Mouse (Mus musculus): ENCODE measurements at regions not wholly inside any gene's neighbourhood (a gene's known extent, or its start where the extent isn't known, plus 50 kb on each side); places are given as distances from the start of the nearest gene placed in this dataset.

DNA sequence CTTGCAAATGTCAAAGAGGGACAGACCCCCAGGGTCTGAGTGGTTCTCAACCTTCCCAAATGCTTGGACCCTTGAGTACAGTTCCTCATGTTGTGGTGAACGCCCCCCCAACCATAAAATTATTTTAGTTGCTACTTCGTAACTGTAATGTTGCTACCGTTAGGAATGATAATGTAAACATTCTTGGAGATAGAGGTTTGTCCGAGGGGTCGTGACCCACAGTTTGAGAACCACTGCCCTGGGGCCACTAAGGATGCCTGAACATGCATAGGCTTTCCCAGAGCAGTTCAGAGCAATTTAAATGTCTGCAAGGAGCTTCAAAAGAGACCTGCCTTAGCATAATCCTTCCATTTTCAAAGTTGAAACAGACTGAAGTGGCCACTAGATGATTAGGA, 407.8 kb downstream of the Gm45692 start:
- Histone ChIP-seq H3K27ac (ENCODE audit: insufficient read depth, low read depth, low read length) (no peak overlapping the region), H3K4me1 (ENCODE audit: control insufficient read depth, insufficient read depth, low read length) (no peaks in the 10 kb centered on the region), H3K4me3 (ENCODE audit: insufficient read depth, low read length) (no peak overlapping the region)
- TF ChIP-seq CTCF (IDR thresholded peaks at IDR 0.05; ENCODE audit: low read depth, low read length) (no peak), POLR2A (IDR thresholded peaks at IDR 0.05; ENCODE audit: borderline replicate concordance, low read depth, low read length) (no peak)

DNA sequence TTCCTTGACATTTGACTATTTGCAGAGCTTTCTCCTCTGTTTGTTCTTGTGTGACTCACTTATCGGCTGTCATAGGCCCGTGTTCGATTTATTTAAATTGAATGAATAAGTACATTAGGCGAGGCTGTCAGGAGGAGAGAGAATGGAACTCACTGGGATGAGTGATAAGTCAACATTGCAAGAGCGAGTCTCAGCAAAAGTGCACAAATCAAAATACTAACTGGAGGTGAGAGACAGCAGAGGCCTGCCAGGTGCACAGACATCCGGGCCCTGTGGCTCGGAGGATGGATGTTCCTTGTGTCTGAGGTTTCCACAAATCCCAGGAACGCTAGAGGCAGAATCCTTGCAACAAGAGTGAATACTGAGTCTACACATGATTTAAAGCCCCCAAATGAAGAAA, 410.6 kb downstream of the Gm45692 start:
- Histone ChIP-seq H3K4me1 (ENCODE audit: control insufficient read depth, insufficient read depth, low read length) (no peaks in the 10 kb centered on the region), H3K4me3 (ENCODE audit: insufficient read depth, low read length) (no peak overlapping the region), H3K27ac (ENCODE audit: insufficient read depth, low read depth, low read length) (no peak overlapping the region)
- TF ChIP-seq POLR2A (IDR thresholded peaks at IDR 0.05; ENCODE audit: borderline replicate concordance, low read depth, low read length) (no peak), CTCF (IDR thresholded peaks at IDR 0.05; ENCODE audit: low read depth, low read length) (no peak)

DNA sequence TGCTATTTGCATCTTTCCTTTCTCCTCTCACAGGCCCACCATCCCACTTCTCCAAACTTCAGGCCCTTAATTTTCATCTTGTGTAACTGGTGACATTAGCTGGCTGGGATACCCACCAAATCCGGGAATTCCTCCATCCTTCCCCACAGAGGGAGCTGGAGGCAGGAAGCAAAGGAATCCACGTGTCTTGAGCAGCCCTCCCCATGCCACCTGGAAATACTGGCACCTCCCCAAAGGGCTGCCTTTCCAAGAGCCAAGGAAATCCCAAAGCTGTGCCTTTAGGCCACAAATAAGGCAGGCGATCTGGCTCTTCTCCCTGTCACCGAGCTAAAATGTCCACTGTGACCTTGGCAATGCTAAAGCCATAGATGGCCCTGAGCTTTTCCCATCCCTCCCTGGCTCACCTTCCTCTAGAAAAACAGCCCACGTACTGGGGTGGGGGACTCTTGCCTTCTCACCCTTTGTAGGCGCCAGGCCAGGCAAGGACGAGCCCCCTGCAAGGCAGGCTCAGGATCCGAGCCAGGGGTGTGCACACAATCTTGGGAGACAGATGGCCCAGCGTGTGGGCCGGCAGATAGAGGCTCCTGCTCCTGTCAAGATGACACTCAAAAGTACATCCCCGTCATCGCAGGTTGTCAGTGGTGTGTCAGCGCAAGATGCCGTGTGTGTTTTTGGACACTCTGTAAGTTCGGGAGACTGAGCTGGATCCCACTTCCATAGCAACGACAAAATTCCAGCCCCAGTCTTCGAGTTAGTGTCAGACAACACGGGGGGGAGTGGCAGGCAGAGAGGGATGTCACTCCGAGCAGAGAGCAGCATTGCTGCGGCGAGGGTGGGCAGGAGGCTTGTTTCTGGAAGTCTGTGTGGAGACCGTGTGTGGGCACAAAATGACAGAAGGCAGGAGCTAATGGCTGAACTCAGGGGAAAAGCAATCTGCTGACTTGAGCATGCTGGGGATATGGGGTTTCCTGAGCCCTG, 414.4 kb downstream of the Gm45692 start:
- TF ChIP-seq POLR2A (IDR thresholded peaks at IDR 0.05; ENCODE audit: borderline replicate concordance, low read depth, low read length) (no peak), CTCF (IDR thresholded peaks at IDR 0.05; ENCODE audit: low read depth, low read length) (no peak)
- no peaks in the 10 kb centered on the region for H3K4me1 ChIP-seq (ENCODE audit: control insufficient read depth, insufficient read depth, low read length)
- H3K4me3 ChIP-seq (ENCODE audit: insufficient read depth, low read length), result no peak overlapping the region
- no peak overlapping the region for H3K27ac ChIP-seq (ENCODE audit: insufficient read depth, low read depth, low read length)

DNA sequence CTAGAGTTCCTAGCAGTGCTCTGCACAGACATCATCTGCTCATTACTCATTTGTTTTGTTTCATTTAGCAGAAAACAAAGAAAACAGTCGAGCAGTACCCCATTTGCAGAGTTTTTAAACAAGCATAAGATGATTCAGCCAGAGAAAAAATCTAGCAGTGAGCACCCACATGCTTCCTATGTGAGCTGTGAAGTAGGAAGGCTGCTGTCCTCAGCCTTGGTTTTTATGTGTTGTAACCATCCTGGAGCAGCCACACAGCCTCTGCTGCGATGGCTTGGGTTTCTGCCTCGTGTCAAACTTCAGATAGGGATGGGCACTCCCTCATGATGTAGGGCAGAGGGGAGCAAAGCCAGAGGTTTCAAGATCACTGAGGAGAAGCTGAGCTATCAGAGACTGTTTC, 416.5 kb downstream of the Gm45692 start:
- H3K4me3 ChIP-seq (ENCODE audit: insufficient read depth, low read length), result no peak overlapping the region
- TF ChIP-seq CTCF (IDR thresholded peaks at IDR 0.05; ENCODE audit: low read depth, low read length) (no peak), POLR2A (IDR thresholded peaks at IDR 0.05; ENCODE audit: borderline replicate concordance, low read depth, low read length) (no peak)
- no peaks in the 10 kb centered on the region for H3K4me1 ChIP-seq (ENCODE audit: control insufficient read depth, insufficient read depth, low read length)
- no peak overlapping the region for H3K27ac ChIP-seq (ENCODE audit: insufficient read depth, low read depth, low read length)

DNA sequence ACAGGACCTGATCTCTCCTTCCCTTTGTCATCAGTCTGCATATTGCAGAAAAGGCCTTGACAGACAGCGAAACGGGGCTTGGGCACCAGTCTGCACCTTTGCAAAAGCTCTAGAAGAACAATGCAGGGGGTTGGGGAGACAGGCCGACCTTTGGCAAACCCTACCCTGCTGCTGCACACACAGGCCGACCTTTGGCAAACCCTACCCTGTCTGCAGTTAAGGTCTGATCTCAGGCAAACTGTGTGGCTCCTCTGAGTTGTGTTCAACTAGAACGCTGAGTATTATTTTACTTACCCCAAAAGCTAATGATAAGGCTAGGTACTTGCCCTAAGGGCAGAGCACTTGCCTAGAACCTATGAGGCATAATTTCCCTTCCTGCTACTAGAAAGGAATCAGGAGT, 423.4 kb upstream of the Zfp703 start:
- Histone ChIP-seq H3K4me3 (ENCODE audit: insufficient read depth, low read length) (no peak overlapping the region), H3K4me1 (ENCODE audit: control insufficient read depth, insufficient read depth, low read length) (no peaks in the 10 kb centered on the region), H3K27ac (ENCODE audit: insufficient read depth, low read depth, low read length) (no peak overlapping the region)
- TF ChIP-seq CTCF (IDR thresholded peaks at IDR 0.05; ENCODE audit: low read depth, low read length) (no peak), POLR2A (IDR thresholded peaks at IDR 0.05; ENCODE audit: borderline replicate concordance, low read depth, low read length) (no peak)

DNA sequence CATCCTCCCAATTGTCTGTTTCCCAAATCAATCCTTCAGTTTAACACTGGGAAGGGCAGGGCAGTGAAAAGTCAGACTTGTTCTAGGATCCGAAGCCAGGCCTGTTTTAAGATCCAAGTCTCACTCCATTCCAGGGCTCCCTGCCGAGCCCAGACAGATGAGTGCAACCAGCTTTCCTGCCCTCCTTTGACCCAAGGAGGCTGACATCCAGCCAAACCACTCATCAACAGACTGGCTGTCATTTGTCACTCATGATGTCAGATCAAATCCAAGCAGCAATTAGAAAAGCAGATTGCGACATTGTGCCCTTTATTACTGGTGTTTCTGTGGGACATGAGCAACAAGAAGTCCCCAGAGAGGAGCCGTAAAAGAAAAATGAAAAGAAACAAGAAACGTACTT, 417.9 kb upstream of the Zfp703 start:
- TF ChIP-seq POLR2A (IDR thresholded peaks at IDR 0.05; ENCODE audit: borderline replicate concordance, low read depth, low read length), result no peak
- no peak for TF ChIP-seq CTCF (IDR thresholded peaks at IDR 0.05; ENCODE audit: low read depth, low read length)
- no peak overlapping the region for H3K27ac ChIP-seq (ENCODE audit: insufficient read depth, low read depth, low read length)
- H3K4me1 ChIP-seq (ENCODE audit: control insufficient read depth, insufficient read depth, low read length), result no peaks in the 10 kb centered on the region
- no peak overlapping the region for H3K4me3 ChIP-seq (ENCODE audit: insufficient read depth, low read length)

DNA sequence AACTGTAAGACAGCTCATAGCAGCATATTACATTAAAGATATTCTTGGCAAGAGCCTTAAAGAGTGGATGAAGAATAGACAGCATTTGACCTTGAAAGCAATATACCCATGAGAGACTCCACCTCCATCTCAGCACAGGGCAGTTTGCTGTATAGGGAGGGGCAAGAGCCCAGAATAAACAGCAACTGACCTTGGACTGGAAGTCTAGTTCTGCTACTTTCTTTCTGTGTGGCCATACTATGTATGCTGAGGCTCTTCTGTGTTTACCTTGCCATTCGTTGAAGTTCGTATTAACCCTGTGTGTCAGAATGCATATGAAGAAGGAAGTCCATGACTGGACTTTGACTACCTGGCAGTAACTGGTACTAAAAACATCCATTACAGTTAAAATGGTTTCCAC, 414.0 kb upstream of the Zfp703 start:
- TF ChIP-seq POLR2A (IDR thresholded peaks at IDR 0.05; ENCODE audit: borderline replicate concordance, low read depth, low read length), result no peak
- no peak for TF ChIP-seq CTCF (IDR thresholded peaks at IDR 0.05; ENCODE audit: low read depth, low read length)
- Histone ChIP-seq H3K4me1 (ENCODE audit: control insufficient read depth, insufficient read depth, low read length) (no peaks in the 10 kb centered on the region), H3K27ac (ENCODE audit: insufficient read depth, low read depth, low read length) (no peak overlapping the region), H3K4me3 (ENCODE audit: insufficient read depth, low read length) (no peak overlapping the region)

DNA sequence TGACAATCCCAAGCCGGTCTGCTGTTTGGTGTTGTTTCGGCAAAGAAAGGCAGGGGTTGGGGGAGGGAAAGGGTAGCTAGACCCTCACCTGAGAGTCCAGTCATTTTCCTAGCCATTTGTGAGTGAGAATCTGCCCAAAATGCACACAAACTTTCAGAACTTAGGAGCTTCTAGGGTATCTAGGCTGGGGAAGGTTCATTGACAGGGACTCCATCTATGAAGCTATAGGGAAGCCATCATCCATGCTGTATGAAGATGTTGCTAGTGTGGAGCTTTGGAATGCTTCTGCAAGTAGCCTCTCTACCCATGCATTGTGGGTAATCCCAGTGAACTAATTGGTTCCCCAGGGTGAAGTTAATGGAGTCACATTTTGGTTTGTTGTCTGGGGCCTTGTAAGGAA, 412.9 kb upstream of the Zfp703 start:
- H3K4me3 ChIP-seq (ENCODE audit: insufficient read depth, low read length), result no peak overlapping the region
- no peak overlapping the region for H3K27ac ChIP-seq (ENCODE audit: insufficient read depth, low read depth, low read length)
- TF ChIP-seq CTCF (IDR thresholded peaks at IDR 0.05; ENCODE audit: low read depth, low read length) (no peak), POLR2A (IDR thresholded peaks at IDR 0.05; ENCODE audit: borderline replicate concordance, low read depth, low read length) (no peak)
- H3K4me1 ChIP-seq (ENCODE audit: control insufficient read depth, insufficient read depth, low read length), result no peaks in the 10 kb centered on the region

DNA sequence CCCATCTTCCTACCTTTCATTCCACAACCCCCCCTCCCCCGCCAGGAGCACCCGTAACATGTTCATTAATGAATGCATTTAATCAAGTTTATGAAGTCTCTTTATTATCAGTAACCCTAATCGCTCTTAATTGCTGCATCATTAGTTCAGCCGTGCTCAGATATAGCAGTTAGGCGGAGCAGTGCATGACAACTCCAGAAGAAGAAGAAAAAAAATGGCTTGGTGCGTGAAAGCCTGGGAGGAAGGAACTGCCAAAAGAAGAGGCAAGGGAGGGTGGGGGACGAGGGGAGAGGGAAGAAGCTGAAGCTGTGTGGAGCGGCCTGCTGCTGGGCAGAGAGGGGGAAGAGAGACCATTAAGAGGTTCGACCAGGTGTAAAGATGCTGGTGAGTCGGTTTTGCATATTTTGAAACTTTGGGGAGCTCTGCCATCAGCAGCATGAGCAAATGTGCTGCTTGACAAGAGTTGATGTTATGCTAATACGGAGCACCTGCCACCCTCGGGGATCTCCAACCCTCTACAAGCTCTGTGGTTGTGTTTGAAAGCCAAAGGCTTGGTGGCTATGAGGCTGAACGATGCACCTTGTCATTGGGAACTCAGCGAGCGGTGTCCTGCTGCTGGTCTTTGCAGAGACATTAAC, 408.6 kb upstream of the Zfp703 start:
- TF ChIP-seq POLR2A (IDR thresholded peaks at IDR 0.05; ENCODE audit: borderline replicate concordance, low read depth, low read length) (no peak), CTCF (IDR thresholded peaks at IDR 0.05; ENCODE audit: low read depth, low read length) (no peak)
- H3K4me1 ChIP-seq (ENCODE audit: control insufficient read depth, insufficient read depth, low read length), result no peaks in the 10 kb centered on the region
- H3K27ac ChIP-seq (ENCODE audit: insufficient read depth, low read depth, low read length), result no peak overlapping the region
- no peak overlapping the region for H3K4me3 ChIP-seq (ENCODE audit: insufficient read depth, low read length)

DNA sequence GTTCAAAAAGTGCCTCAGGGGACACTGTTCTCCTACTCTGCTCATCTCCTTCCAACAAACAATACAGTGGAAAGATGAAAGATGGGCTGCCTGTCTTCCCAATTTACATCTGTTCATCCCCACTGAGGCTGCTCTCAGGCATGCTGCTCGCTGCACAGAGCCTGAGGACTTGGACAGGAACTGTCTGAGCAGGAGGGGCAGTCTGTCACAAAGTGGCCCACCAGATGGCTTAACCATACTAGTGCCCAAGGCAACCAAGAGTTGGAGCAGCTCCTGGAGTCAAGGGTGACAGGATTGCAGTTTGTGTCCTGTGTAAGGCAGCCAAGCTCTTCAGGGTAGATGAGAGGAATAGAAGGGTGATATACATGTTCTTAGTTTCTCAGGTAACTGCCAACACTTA, 388.3 kb upstream of the Zfp703 start:
- TF ChIP-seq POLR2A (IDR thresholded peaks at IDR 0.05; ENCODE audit: borderline replicate concordance, low read depth, low read length), result no peak
- Histone ChIP-seq H3K4me3 (ENCODE audit: insufficient read depth, low read length) (no peak overlapping the region), H3K4me1 (ENCODE audit: control insufficient read depth, insufficient read depth, low read length) (no peaks in the 10 kb centered on the region), H3K27ac (ENCODE audit: insufficient read depth, low read depth, low read length) (no peak overlapping the region)
